Mouse (Mus musculus): ENCODE data around the gene Robo4. TPM values are rescaled to one million over a fixed set of nuclear protein-coding genes. Genes with fewer than 3 reads are reported as not detected.

Robo4 gene
- total and polyA plus RNA-seq, 2 experiments from 2014 or later: 3.3 to 9.6 TPM

- no peak for TF ChIP-seq CTCF (IDR thresholded peaks at IDR 0.05; ENCODE audit: low read depth)
- 12% methylated on average over 6 of the region's 6 CpGs for WGBS
- DNase-seq (no peak), ATAC-seq (peak; percentile 26; the same call in 1 of the 2 replicates)
- H3K9me3 ChIP-seq (ENCODE audit: low read length): no peaks in the 10 kb centered on the region
- no peaks in the 10 kb centered on the region for H3K36me3 ChIP-seq (ENCODE audit: insufficient read depth)
- no peak overlapping the region for H3K4me2 ChIP-seq (ENCODE audit: low read depth)
- no peak overlapping the region for H3K9ac ChIP-seq
- H3K4me1 ChIP-seq (ENCODE audit: insufficient read depth): peaks cover 13% of the 10 kb centered on the region; the same call in 1 of the 2 replicates
- H3K27me3 ChIP-seq (ENCODE audit: insufficient read depth, low read length): no peaks in the 10 kb centered on the region; the same call in 1 of the 2 replicates
- H3K4me3 ChIP-seq (ENCODE audit: low read depth, low read length): no peak overlapping the region
- no peak overlapping the region for H3K27ac ChIP-seq (ENCODE audit: low read depth, low read length)
Measured at GRCm38 (mm10) chr9:37454011-37454492, 52.4 kb downstream of the Robo4 start.

DNA sequence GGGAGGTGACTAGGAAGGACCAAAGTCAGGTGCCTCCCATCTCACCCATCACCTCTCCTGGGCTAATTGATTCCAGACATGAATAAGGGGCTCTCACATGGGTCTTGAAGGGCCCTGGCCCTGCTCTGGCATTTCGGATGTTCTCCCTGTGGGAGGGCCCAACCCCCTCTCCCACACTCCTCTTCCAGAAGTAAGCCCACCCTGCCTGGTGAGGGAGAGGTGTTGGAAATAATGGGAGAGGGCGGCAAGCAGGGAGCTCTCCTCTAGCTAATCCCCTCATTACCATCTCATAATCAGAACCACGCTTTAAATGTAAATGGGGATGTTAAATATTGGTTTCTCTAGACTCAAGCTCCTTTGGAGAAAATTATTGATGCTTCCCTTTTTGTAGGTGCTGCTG is 53.3 kb downstream of the Robo4 start:
- DNase-seq (no peak), ATAC-seq (no peak)
- TF ChIP-seq CTCF (IDR thresholded peaks at IDR 0.05; ENCODE audit: low read depth): no peak
- H3K27ac ChIP-seq (ENCODE audit: low read depth, low read length): no peak overlapping the region
- no peak overlapping the region for H3K4me3 ChIP-seq (ENCODE audit: low read depth, low read length)
- no peaks in the 10 kb centered on the region; the same call in 1 of the 2 replicates for H3K27me3 ChIP-seq (ENCODE audit: insufficient read depth, low read length)
- H3K4me2 ChIP-seq (ENCODE audit: low read depth): no peak overlapping the region
- no peak overlapping the region for H3K9ac ChIP-seq
- H3K4me1 ChIP-seq (ENCODE audit: insufficient read depth): peaks cover 13% of the 10 kb centered on the region; the same call in 1 of the 2 replicates
- 20% methylated on average over 3 of the region's 3 CpGs for WGBS
- H3K9me3 ChIP-seq (ENCODE audit: low read length): no peaks in the 10 kb centered on the region
- H3K36me3 ChIP-seq (ENCODE audit: insufficient read depth): no peaks in the 10 kb centered on the region

DNA sequence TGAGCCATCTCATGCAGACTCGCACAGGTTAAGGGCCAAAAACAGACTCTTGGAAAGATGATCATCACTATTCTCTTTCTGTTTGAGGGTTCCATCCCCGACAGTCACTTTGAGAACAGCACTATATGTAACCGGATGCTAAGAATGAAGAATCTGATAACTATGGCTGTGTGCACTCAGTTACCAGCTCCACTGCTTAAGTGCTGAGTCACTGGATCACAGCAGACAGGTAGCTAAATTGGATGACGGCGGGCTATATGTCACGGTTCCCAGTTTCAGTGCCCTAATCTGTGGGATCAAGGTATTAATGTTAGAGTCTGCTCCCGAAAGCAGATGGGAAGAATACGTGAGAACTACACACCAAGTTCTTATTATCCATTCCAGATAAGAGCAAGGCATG is 54.2 kb downstream of the Robo4 start:
- Histone ChIP-seq H3K4me1 (ENCODE audit: insufficient read depth) (peaks cover 13% of the 10 kb centered on the region; the same call in 1 of the 2 replicates), H3K27ac (ENCODE audit: low read depth, low read length) (no peak overlapping the region), H3K4me3 (ENCODE audit: low read depth, low read length) (peak overlapping the region; percentile 41; the same call in 1 of the 2 replicates), H3K27me3 (ENCODE audit: insufficient read depth, low read length) (no peaks in the 10 kb centered on the region; the same call in 1 of the 2 replicates), H3K9me3 (ENCODE audit: low read length) (no peaks in the 10 kb centered on the region), H3K9ac (no peak overlapping the region), H3K4me2 (ENCODE audit: low read depth) (peak overlapping the region; percentile 65), H3K36me3 (ENCODE audit: insufficient read depth) (no peaks in the 10 kb centered on the region)
- DNase-seq: no peak
- ATAC-seq: no peak
- no peak for TF ChIP-seq CTCF (IDR thresholded peaks at IDR 0.05; ENCODE audit: low read depth)
- WGBS: 6% methylated on average over 8 of the region's 8 CpGs

DNA sequence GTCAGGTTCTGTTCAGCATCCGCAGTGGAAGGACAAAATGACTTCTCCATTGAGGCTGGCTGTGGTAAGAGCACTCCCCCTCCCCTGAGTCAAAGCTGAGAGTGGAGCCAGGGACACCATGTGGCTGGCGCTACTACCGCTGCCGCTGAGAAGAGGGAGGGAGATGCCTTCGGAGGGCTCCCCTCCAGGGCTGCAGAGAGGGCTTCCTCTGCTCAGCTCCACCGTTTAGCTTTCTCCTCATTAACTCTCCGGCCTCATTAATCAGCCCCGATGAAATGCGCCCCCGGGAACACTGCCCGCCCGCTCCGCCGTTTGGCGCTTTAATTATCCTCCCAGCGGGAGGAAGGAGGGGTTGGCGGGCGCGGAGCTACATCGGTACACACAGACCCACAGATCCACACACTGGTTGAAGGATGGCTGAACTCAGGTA is 54.8 kb downstream of the Robo4 start:
- DNase-seq (peak; percentile 82), ATAC-seq (peak; percentile 86)
- Histone ChIP-seq H3K27me3 (ENCODE audit: insufficient read depth, low read length) (no peaks in the 10 kb centered on the region; the same call in 1 of the 2 replicates), H3K27ac (ENCODE audit: low read depth, low read length) (peak overlapping the region; percentile 40; the same call in 1 of the 2 replicates), H3K4me2 (ENCODE audit: low read depth) (peak overlapping the region; percentile 65), H3K4me1 (ENCODE audit: insufficient read depth) (peaks cover 13% of the 10 kb centered on the region; the same call in 1 of the 2 replicates), H3K9ac (peak overlapping the region; percentile 57), H3K36me3 (ENCODE audit: insufficient read depth) (no peaks in the 10 kb centered on the region), H3K9me3 (ENCODE audit: low read length) (no peaks in the 10 kb centered on the region), H3K4me3 (ENCODE audit: low read depth, low read length) (peak overlapping the region; percentile 41)
- under 1% methylated on average over 19 of the region's 20 CpGs for WGBS
- TF ChIP-seq CTCF (IDR thresholded peaks at IDR 0.05; ENCODE audit: low read depth): no peak

DNA sequence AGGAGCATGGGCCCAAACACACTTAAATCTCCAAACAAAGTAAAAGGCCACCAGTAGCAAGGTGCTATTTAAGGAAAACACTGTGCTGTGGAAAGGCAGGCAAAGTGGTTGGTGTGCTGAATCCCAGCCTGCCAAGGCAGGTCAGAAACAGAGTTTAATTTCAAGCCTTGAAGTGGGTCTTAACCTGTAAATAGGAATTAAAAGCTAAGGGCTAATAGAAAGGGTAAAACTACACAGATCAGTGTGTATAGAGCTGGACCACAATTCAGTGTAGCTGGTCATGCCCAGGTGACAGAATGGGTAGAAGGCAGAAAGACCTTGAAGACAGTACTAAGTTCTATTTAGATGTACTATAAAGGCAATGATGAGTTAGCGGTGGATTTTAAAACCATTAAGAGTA is 55.5 kb downstream of the Robo4 start:
- WGBS: 65% methylated on average over 1 of the region's 1 CpGs
- Histone ChIP-seq H3K4me2 (ENCODE audit: low read depth) (peak overlapping the region; percentile 65; the same call in 1 of the 2 replicates), H3K27ac (ENCODE audit: low read depth, low read length) (no peak overlapping the region), H3K9me3 (ENCODE audit: low read length) (no peaks in the 10 kb centered on the region), H3K4me1 (ENCODE audit: insufficient read depth) (peaks cover 13% of the 10 kb centered on the region; the same call in 1 of the 2 replicates), H3K4me3 (ENCODE audit: low read depth, low read length) (no peak overlapping the region; the same call in 1 of the 2 replicates), H3K9ac (0 out of 2 replicates have a peak overlapping the region, but pooled peaks have one; percentile 57), H3K36me3 (ENCODE audit: insufficient read depth) (no peaks in the 10 kb centered on the region), H3K27me3 (ENCODE audit: insufficient read depth, low read length) (no peaks in the 10 kb centered on the region; the same call in 1 of the 2 replicates)
- ATAC-seq (no peak), DNase-seq (no peak)
- TF ChIP-seq CTCF (IDR thresholded peaks at IDR 0.05; ENCODE audit: low read depth): no peak

- Histone ChIP-seq H3K4me2 (ENCODE audit: low read depth) (peak overlapping the region; percentile 99), H3K36me3 (ENCODE audit: insufficient read depth) (no peaks in the 10 kb centered on the region), H3K9me3 (ENCODE audit: low read length) (no peaks in the 10 kb centered on the region), H3K4me3 (ENCODE audit: low read depth, low read length) (peak overlapping the region; percentile 61), H3K27me3 (ENCODE audit: insufficient read depth, low read length) (no peaks in the 10 kb centered on the region; the same call in 1 of the 2 replicates), H3K9ac (peak overlapping the region; percentile 88), H3K4me1 (ENCODE audit: insufficient read depth) (peaks cover 13% of the 10 kb centered on the region; the same call in 1 of the 2 replicates), H3K27ac (ENCODE audit: low read depth, low read length) (peak overlapping the region; percentile 85)
- ATAC-seq (no peak), DNase-seq (no peak)
- TF ChIP-seq CTCF (IDR thresholded peaks at IDR 0.05; ENCODE audit: low read depth): no peak
- WGBS: 7% methylated on average over 9 of the region's 9 CpGs
Measured at GRCm38 (mm10) chr9:37459665-37460042, 58.0 kb downstream of the Robo4 start.

All from forebrain, postnatal 0 days (tissue).